Mouse (Mus musculus): ENCODE results near the gene Pelo.

DNA sequence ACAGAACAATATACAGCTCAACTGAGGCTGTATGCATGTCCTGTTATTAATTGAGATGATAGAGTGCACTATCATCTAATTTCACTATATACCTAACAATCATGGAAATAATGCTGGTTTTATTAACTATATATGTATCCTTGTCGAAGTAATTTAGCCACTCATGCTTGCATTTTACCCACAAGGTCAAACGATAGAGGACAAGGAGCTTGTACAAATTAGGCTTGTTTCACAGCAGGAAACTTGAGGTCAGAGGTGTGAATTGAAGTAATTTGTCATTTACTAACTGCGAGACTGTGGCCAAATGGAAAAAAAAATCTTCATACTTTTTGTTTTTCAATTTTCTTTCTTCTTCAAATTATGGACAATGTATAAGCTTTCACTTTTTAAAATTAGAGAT is 8.2 kb upstream of the Pelo start:
- TF ChIP-seq CTCF (conservative IDR thresholded peaks at IDR 0.05; ENCODE audit: low read length) = no peak
- TF ChIP-seq NANOG (IDR thresholded peaks at IDR 0.05; ENCODE audit: borderline replicate concordance, low read length) = no peak
- TF ChIP-seq POU5F1 (IDR thresholded peaks at IDR 0.05; ENCODE audit: borderline replicate concordance, low read length) = no peak

Measured in E14TG2a.4 (cell line).